Mouse (Mus musculus) hindlimb bud, embryonic 11.5 days (tissue): ENCODE measurements around the gene Med16.

Experiments
- DNase-seq: peaks from one replicate; pipeline ENCODE4 v3.0.0-alpha.2; 2012; ENCODE audit warnings: low read depth, low spot score; ENCODE audit errors: extremely low spot score

The Med16 gene

DNA sequence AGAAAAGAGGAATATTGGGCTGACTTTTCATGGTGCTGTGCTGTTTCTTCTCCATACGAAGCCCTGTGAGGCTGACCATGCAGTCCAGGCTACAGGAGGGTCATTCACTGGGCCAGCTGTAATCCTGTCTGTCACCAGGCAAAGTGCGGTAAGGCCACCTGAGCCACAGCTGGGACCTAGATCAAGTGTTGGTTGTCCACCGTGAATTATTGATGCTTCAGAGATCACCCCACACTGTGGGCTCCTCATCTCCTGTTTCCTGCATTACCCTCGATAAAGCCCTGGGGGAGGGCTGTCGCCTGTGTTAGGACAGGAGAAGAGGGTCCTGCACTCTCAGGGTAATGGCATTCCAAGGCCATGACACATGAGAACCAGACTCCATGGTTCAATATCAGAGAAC, 62.2 kb downstream of the Med16 start:
- DNase-seq, result no peak
